Mouse (Mus musculus) myocyte (in vitro differentiated cells): ENCODE measurements around the gene Ablim1. TPM values are rescaled to one million over a fixed set of nuclear protein-coding genes. Genes with fewer than 3 reads are reported as not detected.
A peak's percentile ranks its signal among the peaks of the same experiment; 100 is the strongest.

ENCODE experiments used
- H3K27me3 ChIP-seq: one replicate; pipeline ENCODE4 v1.6.1; 2011; ENCODE audit not compliant: control insufficient read depth, insufficient read depth, insufficient read length
- H3K36me3 ChIP-seq: one replicate; pipeline ENCODE4 v1.6.1; 2011; ENCODE audit not compliant: control insufficient read depth, insufficient read depth
- H3K4me2 ChIP-seq: one replicate; pipeline ENCODE4 v1.6.1; 2011; ENCODE audit warnings: low read depth, control low read depth
- H3K4me3 ChIP-seq: one replicate; pipeline ENCODE4 v1.5.1; 2011; ENCODE audit warnings: mild to moderate bottlenecking, control low read depth, moderate library complexity
- H3K79me2 ChIP-seq: one replicate; pipeline ENCODE4 v1.6.1; 2011; ENCODE audit not compliant: control insufficient read depth, insufficient read depth
- H3ac ChIP-seq: one replicate; pipeline ENCODE4 v1.6.1; 2011; ENCODE audit not compliant: control insufficient read depth, insufficient read length
- CEBPB ChIP-seq: IDR thresholded peaks from 2 replicates; pipeline ENCODE4 v1.6.1; 2011; ENCODE audit warnings: mild to moderate bottlenecking, moderate library complexity; ENCODE audit not compliant: poor library complexity, insufficient read depth, severe bottlenecking
- E2F4 ChIP-seq: IDR thresholded peaks from one replicate; pipeline ENCODE4 v1.6.1; 2011; ENCODE audit warnings: mild to moderate bottlenecking, control low read depth, moderate library complexity; ENCODE audit not compliant: insufficient read depth
- MAX ChIP-seq: IDR thresholded peaks from one replicate; pipeline ENCODE4 v1.6.1; 2011; ENCODE audit warnings: low read depth, mild to moderate bottlenecking, control low read depth
- MYOD1 ChIP-seq, 3 experiments: IDR thresholded peaks; one replicate each; pipeline ENCODE4 v1.6.1; 2011; ENCODE audit warnings: control low read depth in 2 of 3, low read depth in 2 of 3, mild to moderate bottlenecking in 2 of 3, moderate library complexity in 1 of 3; ENCODE audit not compliant: insufficient read length in 2 of 3, control insufficient read depth in 1 of 3
- MYOG ChIP-seq, 3 experiments: IDR thresholded peaks; one replicate each; pipeline ENCODE4 v1.6.1; 2011; ENCODE audit warnings: control low read depth in 2 of 3, low read depth in 2 of 3, mild to moderate bottlenecking in 2 of 3; ENCODE audit not compliant: insufficient read length in 2 of 3, control insufficient read depth in 1 of 3, insufficient read depth in 1 of 3
- POLR2A ChIP-seq: IDR thresholded peaks from one replicate; pipeline ENCODE4 v1.6.1; 2011; ENCODE audit warnings: low read depth, mild to moderate bottlenecking, control low read depth, moderate library complexity; ENCODE audit not compliant: insufficient read length
- POLR2AphosphoS2 ChIP-seq: IDR thresholded peaks from one replicate; pipeline ENCODE4 v1.6.1; 2011; ENCODE audit warnings: low read depth, control low read depth; ENCODE audit not compliant: insufficient read length
- REST ChIP-seq: IDR thresholded peaks from one replicate; pipeline ENCODE4 v1.6.1; 2011; ENCODE audit warnings: mild to moderate bottlenecking, control low read depth, moderate library complexity; ENCODE audit not compliant: insufficient read depth, insufficient read length
- SRF ChIP-seq: IDR thresholded peaks from one replicate; pipeline ENCODE4 v1.6.1; 2011; ENCODE audit warnings: low read depth; ENCODE audit not compliant: control insufficient read depth, insufficient read length
- TCF12 ChIP-seq: IDR thresholded peaks from one replicate; pipeline ENCODE4 v1.6.1; 2011; ENCODE audit warnings: mild to moderate bottlenecking, control low read depth; ENCODE audit not compliant: poor library complexity, insufficient read depth, severe bottlenecking
- TCF3 ChIP-seq: IDR thresholded peaks from one replicate; pipeline ENCODE4 v1.6.1; 2011; ENCODE audit warnings: low read depth, control low read depth; ENCODE audit not compliant: insufficient read length
- USF1 ChIP-seq: IDR thresholded peaks from one replicate; pipeline ENCODE4 v1.6.1; 2011; ENCODE audit warnings: low read depth, mild to moderate bottlenecking, control low read depth, moderate library complexity
- polyA plus RNA-seq: library from polyadenylated mRNA; unstranded; fragments of >200 nt; fragmentation: generic; extraction: Trizol; gene quantifications from one replicate; pipeline ENCODE4 v1.2.1, GENCODE M21; 2012; ENCODE audit warnings: missing spikeins

Gene Ablim1
- polyA plus RNA-seq, 1 experiment: 29.9 TPM

DNA sequence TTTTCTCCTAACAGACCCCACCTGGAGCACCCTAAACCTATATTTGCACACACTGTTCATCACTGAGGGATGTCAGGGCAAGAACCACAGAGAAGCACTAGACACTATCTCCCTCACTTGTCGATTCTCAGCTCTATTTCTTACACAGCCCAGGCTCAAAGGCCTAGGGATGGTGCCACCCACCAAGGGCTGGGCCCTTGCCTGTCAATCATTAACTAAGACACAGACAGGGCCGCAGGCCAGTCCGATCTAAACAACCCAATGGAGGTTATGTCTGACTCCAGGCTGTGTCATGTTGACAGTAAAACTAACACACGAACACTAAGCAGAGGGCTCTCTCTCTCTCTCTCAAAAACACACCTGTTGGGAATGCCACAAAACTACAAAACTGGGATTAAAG lies 316.4 kb downstream of the Ablim1 start:
- TF ChIP-seq CEBPB: no peak
- no peak for TF ChIP-seq TCF3
- no peak for TF ChIP-seq REST
- no peak for TF ChIP-seq USF1
- no peak for TF ChIP-seq E2F4
- no peak for TF ChIP-seq TCF12
- no peak for TF ChIP-seq MYOD1 (IDR thresholded peaks at IDR 0.05; ENCODE audit: control insufficient read depth in 1 of 3, insufficient read length in 2 of 3, low read depth in 2 of 3)
- TF ChIP-seq SRF: no peak
- TF ChIP-seq POLR2A: no peak
- Histone ChIP-seq H3K27me3 (no peaks in the 10 kb centered on the region), H3K4me2 (no peak overlapping the region), H3K4me3 (no peak overlapping the region), H3ac (no peak overlapping the region), H3K36me3 (no peaks in the 10 kb centered on the region), H3K79me2 (no peaks in the 10 kb centered on the region)

DNA sequence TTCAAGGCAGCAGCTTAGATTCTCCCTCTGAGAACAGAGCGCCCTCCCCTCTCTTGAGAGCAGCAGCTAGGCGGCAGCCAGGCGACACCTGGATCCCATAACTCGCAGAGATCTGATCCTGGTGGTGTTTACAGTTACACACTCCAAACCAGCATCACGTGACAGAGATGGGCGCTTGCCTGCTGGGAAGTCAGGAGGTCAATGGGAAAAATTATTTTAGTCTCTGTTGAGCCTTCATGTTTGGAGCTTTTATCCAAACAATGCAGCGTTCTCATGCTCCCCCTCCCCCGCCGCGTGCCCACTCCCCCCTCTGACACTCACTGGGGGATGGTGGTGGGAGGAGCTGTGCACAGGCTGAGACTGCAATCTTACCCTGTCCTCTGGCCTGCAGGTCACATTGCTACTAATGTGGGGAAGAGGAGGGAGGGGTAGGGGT lies 317.5 kb downstream of the Ablim1 start:
- TF ChIP-seq MYOD1 (IDR thresholded peaks at IDR 0.05; ENCODE audit: control insufficient read depth in 1 of 3, insufficient read length in 2 of 3, low read depth in 2 of 3) (no peak), USF1 (peak; percentile 88)

DNA sequence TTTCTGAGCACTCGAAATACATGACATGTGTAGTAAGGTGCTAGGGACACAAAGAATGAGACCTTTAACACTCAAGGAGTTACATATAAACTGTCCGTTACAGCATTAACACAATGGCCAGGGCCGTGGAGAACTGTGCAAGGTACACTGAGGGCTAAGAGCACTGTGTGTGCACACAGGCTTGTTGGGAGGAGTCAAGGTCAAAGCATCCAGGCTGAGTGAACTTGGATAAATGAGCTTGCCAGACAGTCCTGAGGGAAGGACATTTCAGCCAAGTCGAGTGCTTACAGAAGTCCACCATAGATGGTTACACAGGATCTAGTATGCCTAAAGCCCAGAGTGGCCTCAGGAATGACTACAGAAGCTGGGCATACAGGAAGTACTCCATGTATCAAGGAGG lies 319.3 kb downstream of the Ablim1 start:
- no peak overlapping the region for H3ac ChIP-seq
- no peaks in the 10 kb centered on the region for H3K36me3 ChIP-seq
- H3K4me2 ChIP-seq: no peak overlapping the region
- H3K79me2 ChIP-seq: no peaks in the 10 kb centered on the region
- TF ChIP-seq POLR2A: no peak
- TF ChIP-seq TCF3: no peak
- no peak for TF ChIP-seq E2F4
- no peak for TF ChIP-seq USF1
- no peak for TF ChIP-seq POLR2AphosphoS2
- no peak for TF ChIP-seq CEBPB
- no peak for TF ChIP-seq MYOG (IDR thresholded peaks at IDR 0.05; ENCODE audit: control insufficient read depth in 1 of 3, insufficient read depth in 1 of 3, insufficient read length in 2 of 3, low read depth in 2 of 3)
- no peak for TF ChIP-seq TCF12
- H3K27me3 ChIP-seq: no peaks in the 10 kb centered on the region
- no peak overlapping the region for H3K4me3 ChIP-seq

More for the DNA sequence above, 317.5 kb downstream of the Ablim1 start:
- H3K79me2 ChIP-seq: no peaks in the 10 kb centered on the region
- no peaks in the 10 kb centered on the region for H3K27me3 ChIP-seq
- no peaks in the 10 kb centered on the region for H3K36me3 ChIP-seq
- H3ac ChIP-seq: no peak overlapping the region
- H3K4me2 ChIP-seq: peak overlapping the region; percentile 35
- H3K4me3 ChIP-seq: no peak overlapping the region

DNA sequence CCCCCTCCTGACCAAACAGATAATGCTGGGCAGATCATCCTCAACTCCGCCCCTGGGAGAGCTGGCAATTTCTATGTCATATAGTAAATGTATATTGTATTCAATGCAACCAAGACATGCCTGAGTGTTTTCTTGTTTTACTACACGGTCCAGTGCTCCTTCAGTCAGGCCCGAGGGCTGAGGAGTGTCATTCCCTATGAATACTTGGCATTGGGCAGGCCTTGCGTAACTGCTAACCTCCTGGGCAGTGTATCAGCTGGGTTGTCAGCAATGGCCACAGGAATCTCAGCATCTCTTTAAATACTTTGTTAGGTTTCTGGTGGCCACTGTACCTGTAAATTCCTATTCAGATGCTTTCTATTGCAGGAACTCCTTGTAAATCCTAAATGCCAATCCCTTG lies 320.1 kb downstream of the Ablim1 start:
- no peaks in the 10 kb centered on the region for H3K27me3 ChIP-seq
- H3K4me3 ChIP-seq: no peak overlapping the region
- H3K4me2 ChIP-seq: peak overlapping the region; percentile 12
- H3K79me2 ChIP-seq: no peaks in the 10 kb centered on the region
- H3ac ChIP-seq: no peak overlapping the region
- TF ChIP-seq POLR2AphosphoS2 (no peak), USF1 (no peak), POLR2A (no peak), CEBPB (peak; percentile 91), MYOD1 (IDR thresholded peaks at IDR 0.05; ENCODE audit: control insufficient read depth in 1 of 3, insufficient read length in 2 of 3, low read depth in 2 of 3) (no peak)
- no peaks in the 10 kb centered on the region for H3K36me3 ChIP-seq

DNA sequence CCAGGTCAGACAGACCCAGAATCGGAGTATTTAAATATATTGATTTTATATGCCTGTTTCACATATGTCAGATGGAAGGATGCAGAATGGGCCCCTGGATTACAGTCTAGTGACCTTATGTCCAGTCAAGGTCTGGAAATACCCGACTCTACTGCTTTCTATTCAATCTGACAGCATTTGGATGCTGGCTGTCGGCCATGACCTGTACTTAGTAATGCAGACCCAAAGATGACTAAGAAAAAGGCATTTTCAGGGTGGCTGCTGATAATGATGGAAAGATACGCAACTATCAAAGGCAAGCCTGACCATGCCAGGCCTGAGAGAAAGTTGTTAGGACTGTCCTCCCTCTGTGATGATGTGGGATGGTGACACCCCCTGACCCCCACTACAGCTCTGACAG lies 321.0 kb downstream of the Ablim1 start:
- peak overlapping the region; percentile 44 for H3K4me2 ChIP-seq
- H3ac ChIP-seq: no peak overlapping the region
- H3K27me3 ChIP-seq: no peaks in the 10 kb centered on the region
- TF ChIP-seq USF1 (no peak), POLR2A (no peak), POLR2AphosphoS2 (no peak), REST (no peak), TCF3 (no peak), MYOG (IDR thresholded peaks at IDR 0.05; ENCODE audit: control insufficient read depth in 1 of 3, insufficient read depth in 1 of 3, insufficient read length in 2 of 3, low read depth in 2 of 3) (no peak), TCF12 (no peak), MAX (no peak), E2F4 (no peak), CEBPB (no peak), SRF (no peak), MYOD1 (IDR thresholded peaks at IDR 0.05; ENCODE audit: control insufficient read depth in 1 of 3, insufficient read length in 2 of 3, low read depth in 2 of 3) (no peak)
- no peaks in the 10 kb centered on the region for H3K79me2 ChIP-seq
- no peak overlapping the region for H3K4me3 ChIP-seq
- H3K36me3 ChIP-seq: no peaks in the 10 kb centered on the region
